Mouse (Mus musculus) thymus, postnatal 36 days (tissue): ENCODE results near the gene Asrgl1.
A peak's percentile ranks its signal among the peaks of the same experiment; 100 is the strongest.
"Not testable (repeated sequence)": the region's sequence is repeated elsewhere in the genome, so short reads cannot be mapped to it uniquely, and the experiment has no call there.

Experiments used
- DNase-seq, 2 experiments: peaks; one replicate each; pipeline ENCODE4 v3.0.0; 2022; ENCODE audit warnings: mixed read lengths in 2 of 2

Gene Asrgl1

DNA sequence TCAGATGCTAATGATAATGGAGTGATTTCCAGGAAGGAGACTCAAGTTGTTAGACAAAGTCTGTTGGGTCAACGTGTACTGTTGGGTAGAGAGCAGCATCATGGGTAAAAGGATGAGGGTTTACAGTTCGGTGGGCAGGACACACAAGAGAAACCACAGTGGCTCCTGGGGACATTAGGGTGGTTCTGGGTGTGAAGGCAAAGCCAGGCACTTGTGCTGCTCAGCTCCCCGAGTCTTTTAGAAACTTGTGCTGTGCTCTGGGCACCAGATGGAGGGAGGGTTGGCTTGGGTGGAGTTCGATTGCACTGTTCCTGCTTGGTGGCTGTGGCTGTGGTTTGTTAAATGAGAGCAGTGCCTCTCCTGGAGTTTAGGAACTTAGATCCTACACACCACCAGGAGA lies 31.4 kb downstream of the Asrgl1 start:
- DNase-seq = no peak

DNA sequence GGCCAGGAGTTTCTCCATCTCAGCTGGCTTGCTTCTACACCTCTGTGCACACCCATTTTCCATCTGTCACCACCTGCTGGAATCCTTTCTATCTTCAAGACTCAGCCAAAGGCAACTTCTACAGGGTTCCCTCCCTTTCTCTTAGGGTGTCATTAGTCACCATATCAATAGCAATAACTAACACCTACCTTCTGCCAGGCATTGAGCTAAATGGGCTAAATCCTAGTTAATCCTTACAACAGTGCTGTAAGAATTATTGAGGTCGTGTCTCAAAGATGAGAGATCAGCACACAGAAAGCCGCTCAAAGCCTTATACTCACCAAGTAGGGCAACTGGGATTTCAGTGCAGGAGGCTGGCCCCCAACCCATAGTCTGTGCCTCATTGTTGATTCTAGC lies 34.4 kb downstream of the Asrgl1 start:
- DNase-seq = no peak

DNA sequence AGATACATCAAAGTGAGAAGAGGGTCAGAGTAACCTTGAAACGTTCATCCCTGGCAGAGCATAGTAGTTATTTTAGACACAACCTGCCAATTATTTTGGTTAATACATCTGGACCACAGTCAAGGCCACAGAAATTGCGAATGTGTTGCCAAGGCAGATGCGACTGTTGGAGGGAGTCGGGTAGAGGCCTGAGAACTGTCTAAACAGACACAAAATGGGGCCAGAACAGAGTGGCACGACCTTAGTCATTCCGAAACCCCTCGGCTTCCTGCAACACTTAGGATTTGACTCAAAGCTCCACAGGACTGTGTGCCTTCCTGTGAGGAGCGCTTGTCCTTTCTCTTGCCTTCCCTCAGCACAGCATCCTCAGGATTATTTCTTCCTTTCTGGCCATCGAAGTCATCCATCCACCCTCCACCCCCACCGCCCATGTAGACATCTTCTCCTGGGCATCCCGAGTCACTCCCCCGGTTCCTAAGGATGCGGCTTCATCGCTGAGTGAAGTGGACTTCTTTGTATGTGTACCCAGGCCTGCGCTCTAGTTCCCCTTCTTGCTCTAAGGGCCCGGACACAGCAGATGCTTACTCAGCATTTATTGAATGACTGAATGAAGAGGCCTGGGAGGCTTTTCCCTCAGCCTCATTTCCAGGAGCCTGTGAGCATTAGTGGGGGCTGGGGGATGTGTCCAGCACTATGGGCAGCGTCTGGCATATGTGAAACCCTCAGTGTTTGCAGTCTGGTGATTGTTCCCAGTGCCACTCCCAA lies 35.0 kb downstream of the Asrgl1 start:
- no peak for DNase-seq

DNA sequence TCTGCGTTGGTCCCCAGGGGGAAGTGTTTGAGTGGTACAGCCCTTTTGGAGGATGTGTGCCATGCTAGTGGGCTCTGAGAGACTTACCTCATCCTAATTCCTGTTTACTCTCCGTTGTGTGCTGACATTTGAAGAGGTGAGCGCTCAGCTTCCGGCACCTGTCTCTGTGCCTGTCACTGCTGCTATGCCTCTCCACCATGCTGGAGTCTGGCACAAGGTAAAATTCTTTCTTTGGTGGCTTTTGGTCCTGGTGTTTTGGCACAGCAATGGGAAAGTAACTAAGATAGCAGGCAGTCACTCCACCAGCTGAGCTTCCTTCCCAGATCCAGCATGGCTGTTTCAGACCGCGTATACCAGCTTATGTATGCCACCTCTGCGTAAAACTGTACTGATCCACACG lies 35.7 kb downstream of the Asrgl1 start:
- no peak for DNase-seq

DNA sequence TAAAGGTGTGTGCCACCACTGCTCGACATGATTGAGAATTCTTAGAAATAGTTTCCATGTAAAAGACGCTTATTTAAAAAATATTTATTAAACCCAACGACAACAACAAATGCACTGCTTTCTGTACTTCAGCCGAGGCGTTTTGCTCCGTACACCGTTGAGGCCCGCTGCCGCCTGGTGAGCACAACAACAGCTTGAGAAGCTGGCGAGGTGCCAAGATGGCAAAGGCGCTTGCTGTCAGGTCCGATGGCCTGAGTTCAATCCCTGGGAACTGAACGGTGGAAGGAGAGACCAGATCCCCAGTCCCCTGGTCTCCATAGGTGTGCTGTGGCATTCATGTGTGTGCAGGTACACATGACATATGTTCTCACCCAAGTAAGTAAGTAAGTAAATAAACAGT lies 38.0 kb downstream of the Asrgl1 start:
- no peak for DNase-seq

DNA sequence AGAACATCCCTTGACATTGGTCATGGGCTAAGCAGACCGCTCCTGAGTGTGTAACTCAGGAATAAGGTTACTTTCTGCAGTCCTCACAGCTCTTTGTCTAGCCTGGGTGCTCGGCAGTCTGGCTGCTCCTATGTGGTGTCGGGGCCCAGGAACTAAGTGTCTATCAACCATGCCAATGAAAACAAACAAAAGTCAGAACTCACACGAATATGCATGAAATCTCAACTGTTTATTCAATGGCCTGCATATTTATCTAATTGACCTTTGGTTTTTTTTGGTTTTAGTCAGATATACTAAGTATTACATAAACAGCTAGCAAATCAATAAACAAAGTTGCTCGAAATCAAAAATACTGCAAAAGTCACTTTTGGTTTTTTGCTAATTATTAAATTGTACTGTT lies 40.3 kb downstream of the Asrgl1 start:
- DNase-seq = no peak

DNA sequence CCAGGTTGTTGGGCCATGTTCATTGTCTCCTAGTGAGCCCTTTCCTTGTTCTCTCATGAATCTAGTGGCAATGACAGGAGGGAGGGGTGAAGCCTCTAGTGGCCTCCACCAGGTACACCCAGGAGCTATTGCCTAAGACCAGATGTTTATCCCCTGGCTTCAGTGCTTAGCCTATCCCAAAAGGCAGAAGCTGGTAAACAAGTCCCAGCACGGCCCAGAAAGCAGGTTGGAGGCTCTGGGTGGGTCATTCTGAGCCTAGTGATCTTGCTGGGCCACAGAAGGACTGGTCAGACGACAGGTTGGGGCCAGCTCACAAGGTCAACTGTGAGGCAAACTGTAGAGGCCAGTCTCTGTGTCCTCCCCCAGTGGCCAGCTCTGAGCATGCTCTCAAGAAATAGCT lies 44.7 kb downstream of the Asrgl1 start:
- no peak for DNase-seq

DNA sequence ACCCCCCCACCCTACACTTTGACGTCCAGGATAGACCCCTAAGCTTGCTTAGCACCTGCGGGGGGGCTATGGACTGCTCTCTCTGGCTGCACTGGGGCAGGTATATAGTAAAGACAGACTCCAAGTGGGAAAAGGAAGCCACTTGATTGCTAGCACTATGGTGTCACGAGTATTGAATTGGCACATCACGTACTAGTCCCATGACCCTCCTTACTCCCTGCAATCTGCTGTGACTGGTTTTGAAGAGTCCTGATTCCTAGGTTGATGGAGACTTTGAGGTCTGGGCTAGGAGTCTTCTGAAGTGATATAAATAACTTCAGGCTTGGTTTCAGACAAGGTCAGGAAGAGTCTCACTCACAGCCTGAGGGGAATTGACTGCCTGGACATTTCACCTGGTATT lies 45.2 kb downstream of the Asrgl1 start:
- DNase-seq = no peak

DNA sequence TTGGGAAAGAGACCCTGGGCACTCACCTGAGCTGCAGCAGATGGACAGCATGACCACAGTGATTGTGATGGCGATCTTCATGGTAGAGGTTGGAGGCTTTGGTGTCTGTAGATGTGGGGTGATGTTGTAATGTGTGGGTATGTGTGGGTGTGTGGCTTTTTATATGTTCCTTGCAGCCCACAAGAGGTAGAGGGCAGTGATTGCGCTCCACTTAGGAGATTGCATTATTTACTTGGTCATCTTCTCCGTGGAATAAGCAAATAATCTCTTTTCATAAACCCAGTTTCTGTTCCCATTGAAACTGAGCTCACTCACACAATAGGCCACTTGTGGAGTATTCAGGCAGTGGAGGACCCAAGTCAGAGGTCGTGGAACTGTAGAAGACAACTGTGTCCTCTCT lies 47.6 kb downstream of the Asrgl1 start, which contains the start of gene Scgb1a1:
Scgb1a1 (minus strand) TSS at position 138 of the 400 bp plus-strand sequence.
- no peak for DNase-seq

DNA sequence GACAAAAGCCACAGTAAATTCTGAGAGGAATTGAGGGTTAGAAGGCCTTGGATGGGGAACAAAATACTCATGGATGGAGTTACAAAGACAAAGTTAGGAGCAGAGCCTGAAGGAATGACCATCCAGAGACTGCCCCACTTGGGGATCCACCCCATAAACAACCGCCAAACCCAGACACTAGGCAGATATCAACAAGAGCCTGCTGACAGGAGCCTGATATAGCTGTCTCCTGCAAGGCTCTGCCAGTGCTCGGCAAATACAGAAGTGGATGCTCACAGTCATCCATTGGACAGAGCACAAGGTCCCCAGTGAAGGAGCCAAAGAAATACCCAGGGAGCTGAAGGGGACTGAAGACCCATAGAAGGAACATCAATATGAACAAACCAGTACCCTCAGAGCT lies 51.5 kb downstream of the Asrgl1 start:
- not testable (repeated sequence) for DNase-seq

DNA sequence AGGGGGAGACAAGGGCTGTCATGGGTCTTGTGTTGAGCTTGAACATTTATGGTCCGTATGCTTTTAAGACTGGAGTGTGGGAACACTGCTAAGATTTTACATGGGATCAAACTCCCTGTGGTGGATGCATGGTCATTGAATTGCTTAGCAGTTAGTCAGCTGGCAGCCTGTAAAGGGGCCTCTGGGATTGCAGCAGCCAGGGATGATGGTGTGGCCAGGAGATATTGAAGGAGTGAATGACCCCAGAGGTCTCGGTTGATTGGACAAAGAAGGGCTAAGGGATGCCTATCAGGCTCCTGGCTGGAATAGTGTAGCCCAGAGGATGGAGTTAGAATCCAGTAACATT lies 52.5 kb downstream of the Asrgl1 start:
- no peak for DNase-seq

DNA sequence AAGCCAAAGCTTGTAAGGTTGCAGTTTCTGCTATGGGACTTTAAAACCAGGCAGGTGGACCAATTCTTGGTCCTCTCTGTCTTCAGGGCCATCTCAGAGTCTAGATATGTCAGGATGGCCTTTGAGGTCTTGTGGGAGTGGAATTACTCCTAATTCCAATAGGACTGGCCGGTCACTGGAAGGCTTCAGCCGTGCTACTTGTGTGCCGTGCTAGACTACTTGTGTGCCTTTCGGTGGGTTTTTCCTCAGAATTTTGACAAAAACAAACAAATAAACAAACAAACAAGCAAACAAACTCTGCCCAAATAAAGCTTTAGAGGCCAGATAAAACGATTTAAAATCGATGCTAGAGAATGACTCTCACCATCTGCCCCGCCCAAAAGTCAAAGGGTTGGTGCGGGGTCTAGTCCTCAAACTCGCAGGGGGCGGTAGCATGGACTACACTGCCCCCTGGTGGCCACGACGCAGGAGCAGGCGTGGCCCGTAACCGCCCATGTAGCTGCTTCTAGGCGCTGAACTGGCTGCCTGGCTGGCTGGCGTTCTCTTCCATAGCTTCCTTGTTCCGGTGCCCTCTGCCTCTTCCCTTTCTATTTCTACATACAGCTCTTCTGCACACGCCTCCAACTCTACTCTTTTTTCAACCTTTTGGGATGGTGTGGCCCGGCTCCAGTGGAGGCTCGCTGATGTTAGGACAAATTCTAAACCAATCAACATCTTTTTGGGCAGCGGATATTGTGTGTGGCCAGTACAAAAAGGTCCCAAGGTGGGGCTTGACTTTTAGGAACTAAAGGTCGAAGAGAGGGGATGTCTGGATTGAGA lies 53.0 kb downstream of the Asrgl1 start:
- peak; percentile 82 for DNase-seq

DNA sequence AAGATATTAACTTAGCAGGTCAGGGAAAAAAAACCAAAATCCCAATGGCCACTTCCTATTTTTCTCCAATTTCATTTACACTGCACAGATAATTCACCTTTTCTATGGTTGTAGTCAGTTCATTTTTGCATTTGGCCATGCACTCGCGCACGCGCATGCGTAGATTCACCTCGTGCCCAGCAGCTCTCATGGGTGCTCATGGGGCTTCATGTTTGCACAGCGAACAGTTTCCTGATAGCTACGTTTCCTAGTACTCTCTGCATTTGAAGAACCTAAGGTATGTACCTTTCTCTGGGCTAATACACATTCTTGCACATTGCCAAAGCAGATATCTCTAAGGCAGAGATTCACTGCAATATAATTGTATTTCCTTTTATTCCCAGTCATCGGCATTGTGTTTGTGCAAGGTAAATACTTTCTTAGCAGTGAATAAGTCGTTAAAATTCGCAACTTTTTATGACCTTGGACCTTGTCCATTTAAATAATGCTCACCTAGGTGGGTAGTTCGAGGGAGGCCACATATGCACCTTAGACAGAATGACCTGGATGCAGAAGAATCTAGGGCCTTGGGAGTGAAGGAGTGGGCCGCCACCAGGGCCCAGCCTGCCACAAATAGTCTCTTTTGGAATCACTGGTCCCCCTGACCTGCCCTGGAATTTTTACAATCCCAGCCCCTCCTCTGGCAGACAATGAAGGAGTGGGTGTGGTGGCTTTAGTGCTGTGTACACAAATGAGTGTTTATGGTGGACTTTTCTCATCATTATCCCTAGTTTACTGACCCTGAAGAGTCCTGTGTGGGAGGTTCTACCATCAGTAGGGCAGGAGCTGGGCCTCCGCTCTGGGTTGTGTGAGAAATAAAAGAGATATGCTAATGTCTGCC lies 53.9 kb downstream of the Asrgl1 start:
- no peak for DNase-seq

DNA sequence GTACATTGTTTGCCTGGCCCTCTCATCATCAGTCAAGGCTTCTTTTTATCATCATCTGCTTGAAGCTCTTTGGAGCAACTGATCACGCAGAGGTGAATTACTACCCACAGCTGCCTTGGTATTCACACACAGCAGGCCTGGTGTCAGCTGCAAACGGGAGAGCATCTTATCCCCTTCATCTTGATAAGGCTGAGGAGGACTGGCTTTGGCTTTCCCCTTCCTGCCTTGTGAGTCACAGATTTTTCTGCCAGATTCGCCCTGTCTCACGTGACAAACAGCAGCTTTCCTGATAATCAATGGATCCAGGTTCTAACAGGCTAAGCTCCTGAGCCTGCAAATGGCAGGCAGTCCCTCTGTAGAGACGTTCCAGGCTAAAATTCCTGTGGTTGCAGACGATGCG lies 55.5 kb downstream of the Asrgl1 start:
- DNase-seq = no peak

DNA sequence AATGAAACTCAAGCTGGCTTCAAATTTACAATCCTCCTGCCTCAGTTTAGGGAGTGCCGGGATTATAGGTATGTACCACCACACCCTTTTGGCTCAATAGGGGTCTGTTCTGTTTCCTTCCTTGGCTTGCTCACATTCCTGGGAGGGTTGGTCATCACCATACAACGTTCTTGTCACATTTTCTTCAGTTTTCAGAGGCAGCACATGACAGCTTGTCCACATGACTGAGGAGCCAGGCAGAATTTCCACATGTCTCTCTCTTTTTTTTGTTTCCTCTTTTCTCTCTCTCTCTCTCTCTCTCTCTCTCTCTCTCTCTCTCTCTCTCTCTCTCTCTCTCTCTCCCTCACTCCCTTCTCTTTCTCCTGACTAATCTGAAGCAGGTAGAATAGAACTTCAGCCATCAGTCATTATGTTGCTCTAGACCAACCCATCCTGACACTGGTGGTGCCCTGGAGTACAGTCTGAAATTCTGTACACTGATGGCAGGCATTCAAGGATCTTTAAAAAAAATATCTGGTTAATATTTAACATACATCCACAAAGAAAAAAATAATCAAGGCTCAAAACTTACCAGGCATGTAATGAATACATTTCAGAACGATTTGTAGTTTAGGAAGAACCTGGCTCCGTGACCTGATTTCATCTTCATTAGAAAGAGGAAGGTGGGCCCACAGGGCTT lies 58.3 kb downstream of the Asrgl1 start:
- DNase-seq = no peak

DNA sequence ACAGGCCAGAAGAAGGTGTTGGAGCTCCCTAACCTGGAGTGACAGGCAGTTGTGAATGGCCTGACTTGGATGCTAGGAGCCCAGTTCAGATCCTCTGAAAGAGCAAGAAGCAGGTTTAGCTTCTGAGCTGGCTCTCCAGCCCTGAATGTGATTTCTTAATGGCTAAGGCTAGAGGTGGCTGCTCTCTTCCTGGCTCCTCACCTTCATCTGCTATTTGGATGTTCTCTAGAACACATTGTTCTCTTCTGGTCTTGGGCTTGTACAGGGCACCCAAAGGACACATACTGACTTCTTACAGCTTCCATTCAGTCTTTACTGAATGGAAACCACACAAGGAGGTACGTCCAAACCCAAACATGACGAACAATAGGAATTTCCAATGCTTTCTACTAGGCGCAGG lies 59.4 kb downstream of the Asrgl1 start:
- no peak for DNase-seq

DNA sequence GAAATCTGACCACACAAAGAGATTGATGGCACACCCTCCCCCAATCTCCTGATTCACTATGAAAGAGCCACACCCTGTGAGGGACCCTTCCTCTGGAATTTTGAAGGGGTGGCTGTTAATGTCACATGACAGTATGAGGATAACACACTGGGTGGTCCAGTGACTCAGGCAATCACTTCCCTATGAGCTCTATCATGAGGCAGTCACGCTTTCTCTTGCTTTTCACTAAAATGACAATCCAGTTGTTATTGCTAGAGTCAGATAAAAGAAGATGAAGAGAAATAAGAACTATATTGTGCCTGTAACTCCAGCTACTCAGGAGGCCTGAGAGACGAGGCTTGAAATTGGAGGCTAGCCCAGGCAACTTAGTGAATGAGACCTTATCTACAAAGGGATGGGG lies 59.9 kb downstream of the Asrgl1 start:
- DNase-seq = no peak

DNA sequence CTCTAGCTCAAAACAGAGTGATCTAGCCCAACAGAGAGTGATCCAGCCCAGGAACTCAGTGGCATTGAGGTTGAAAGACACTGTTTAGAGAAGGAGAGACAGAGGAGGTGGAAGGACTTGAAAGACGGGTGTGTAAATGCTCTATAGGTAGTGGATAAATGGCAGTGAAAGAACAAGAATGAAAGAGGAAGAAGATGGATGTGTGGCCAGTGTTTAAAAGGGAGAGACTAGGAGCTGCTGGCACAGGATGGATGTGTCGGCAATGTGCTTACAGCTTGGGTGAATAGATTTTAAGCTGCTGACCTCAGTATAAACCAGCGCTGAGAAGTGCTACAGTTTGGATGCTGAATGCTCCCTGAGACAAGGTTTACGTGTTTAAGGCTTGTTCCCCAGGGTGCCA lies 61.0 kb downstream of the Asrgl1 start:
- no peak for DNase-seq

DNA sequence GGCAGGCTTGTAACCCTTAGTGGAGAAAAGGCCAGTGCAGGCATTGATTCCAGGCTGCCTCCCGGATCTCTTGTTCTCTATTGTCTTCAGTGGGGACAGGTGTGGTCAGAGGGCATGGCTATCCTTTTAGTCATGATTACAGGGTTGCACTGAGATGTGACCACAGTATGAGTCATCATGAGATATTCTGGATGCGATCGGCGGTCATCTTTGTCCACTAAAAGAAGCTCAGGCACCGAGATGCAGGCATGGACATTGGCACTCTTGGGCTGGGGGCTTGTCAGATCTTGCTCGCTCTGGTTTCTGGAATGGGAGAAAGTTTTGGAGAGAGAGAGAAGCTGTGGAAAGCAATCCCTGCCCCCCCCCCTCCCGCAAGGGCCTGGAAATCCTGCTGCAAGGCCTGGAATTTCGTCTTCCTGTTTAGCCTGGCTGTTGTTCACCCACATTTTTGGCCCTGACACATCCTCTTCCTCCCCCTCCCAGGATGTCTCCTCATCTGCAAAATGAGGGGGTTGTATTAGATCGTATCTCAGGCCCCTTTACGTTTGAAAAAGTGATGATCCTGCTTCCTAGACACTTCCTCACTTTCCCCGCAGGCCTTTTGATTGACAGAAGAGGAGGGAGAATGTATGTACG lies 61.5 kb downstream of the Asrgl1 start:
- DNase-seq = no peak

DNA sequence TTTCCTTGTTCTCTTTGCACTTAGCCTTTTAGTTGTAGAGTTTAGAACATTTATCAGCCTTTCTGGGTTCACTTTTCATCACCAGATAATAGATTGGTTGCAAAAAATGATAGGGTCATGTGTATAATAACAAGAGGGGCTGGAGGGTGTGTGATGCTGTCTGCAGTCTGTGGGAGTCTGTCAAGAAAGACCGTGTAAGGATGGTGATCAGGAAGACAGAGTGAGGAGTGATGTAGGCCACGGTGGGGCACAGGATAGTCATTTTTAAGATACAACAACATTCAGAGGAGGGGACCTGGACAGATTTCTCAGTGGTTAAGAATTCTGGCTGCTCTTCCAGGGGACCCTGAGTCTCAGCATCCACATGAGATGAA lies 63.3 kb downstream of the Asrgl1 start:
- no peak for DNase-seq

DNA sequence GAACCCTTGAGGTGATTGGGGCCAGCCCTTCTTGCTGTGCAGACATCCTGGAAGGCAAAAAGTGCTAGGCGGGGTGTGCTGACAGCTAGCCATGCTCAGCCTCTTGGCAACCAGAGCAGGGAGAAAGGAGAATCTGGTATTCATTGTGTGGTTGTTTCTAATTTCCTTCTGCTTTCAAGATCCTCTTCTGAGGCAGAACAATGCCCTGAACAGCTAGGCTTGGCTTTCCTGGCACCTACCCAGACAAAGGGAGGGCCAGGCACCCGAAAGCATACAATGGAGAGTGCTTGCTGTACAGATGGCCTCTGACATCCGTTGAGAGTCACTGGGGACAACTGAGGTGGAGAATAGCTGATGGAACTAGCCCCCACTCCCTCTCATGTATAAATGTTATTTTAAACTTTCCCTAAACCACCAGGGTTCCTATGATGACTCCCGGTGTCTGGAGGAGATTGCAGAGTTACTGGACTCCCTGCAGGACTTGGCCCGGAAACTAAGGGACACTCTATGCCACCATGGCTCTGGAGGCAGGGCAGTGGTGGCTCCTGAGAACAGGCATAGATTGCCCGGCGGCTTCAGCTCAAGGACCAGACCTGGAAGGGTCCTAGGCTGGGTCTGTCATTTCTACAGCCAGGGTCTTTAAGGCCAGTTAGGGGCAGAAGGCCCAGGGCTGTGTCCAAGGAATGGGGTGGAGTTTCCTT lies 63.8 kb downstream of the Asrgl1 start:
- no peak for DNase-seq

DNA sequence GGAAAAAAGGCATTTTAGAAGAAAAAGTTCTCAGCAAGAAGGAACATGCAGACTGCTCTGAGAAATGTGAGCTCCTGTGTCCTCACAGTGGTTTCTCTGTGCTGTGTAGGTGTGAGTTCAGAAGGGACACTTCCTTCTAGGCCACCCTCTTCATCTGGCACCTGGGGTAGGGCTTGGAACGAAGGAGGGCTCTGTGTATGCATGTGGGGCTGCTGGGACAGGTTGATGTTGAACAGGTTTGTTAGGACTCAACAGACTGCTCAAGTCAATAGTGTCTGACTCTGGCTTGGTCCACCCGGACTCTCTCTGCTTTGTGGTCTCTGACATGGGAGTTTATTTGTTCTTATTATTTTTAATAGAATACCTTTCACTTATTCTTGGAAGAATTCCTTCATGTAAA lies 65.1 kb downstream of the Asrgl1 start:
- DNase-seq = no peak
